Mouse (Mus musculus) NIH3T3 (cell line): Measurements from ENCODE around the gene Cnn1.
"Not testable (repeated sequence)": the region's sequence is repeated elsewhere in the genome, so short reads cannot be mapped to it uniquely, and the experiment has no call there.

Experiments used
- DNase-seq: peaks from one replicate; pipeline ENCODE4 v3.0.0-alpha.2; 2012; ENCODE audit warnings: low read depth

The Cnn1 gene

GRCm38 (mm10) chr9:22075778-22076177 is 23.2 kb upstream of the Cnn1 start:
- DNase-seq, result not testable (repeated sequence)

GRCm38 (mm10) chr9:22076223-22076622 is 22.8 kb upstream of the Cnn1 start:
- no peak for DNase-seq

GRCm38 (mm10) chr9:22084667-22085021 is 14.4 kb upstream of the Cnn1 start:
- DNase-seq, result no peak

- peak; percentile 95 for DNase-seq
These were observed 13.8 kb upstream of the Cnn1 start, which contains the start of gene Ecsit for GRCm38 (mm10) chr9:22085022-22085834. Gene Ecsit, minus strand, starts transcription at chr9:22085438.

- no peak for DNase-seq
These were observed 13.0 kb upstream of the Cnn1 start for GRCm38 (mm10) chr9:22086012-22086411.

GRCm38 (mm10) chr9:22087034-22087618 is 11.9 kb upstream of the Cnn1 start:
- peak; percentile 8 for DNase-seq

GRCm38 (mm10) chr9:22089281-22089680 is 9.7 kb upstream of the Cnn1 start:
- DNase-seq, result peak; percentile 11

GRCm38 (mm10) chr9:22089986-22090385 is 9.0 kb upstream of the Cnn1 start:
- peak; percentile 77 for DNase-seq

- no peak for DNase-seq
These were observed 6.3 kb upstream of the Cnn1 start for GRCm38 (mm10) chr9:22092746-22093145.

- DNase-seq, result peak; percentile 67
These were observed 3.1 kb upstream of the Cnn1 start for GRCm38 (mm10) chr9:22095854-22096307.

- DNase-seq, result no peak
These were observed 906 bp downstream of the Cnn1 start for GRCm38 (mm10) chr9:22099922-22100321.

GRCm38 (mm10) chr9:22108194-22108593 is 9.2 kb downstream of the Cnn1 start:
- DNase-seq, result no peak

GRCm38 (mm10) chr9:22115635-22116034 is 16.6 kb downstream of the Cnn1 start:
- DNase-seq, result no peak

- no peak for DNase-seq
These were observed 17.1 kb downstream of the Cnn1 start for GRCm38 (mm10) chr9:22116086-22116485.

- peak; percentile 96 for DNase-seq
These were observed 17.9 kb downstream of the Cnn1 start, which contains the start of gene Elof1 for GRCm38 (mm10) chr9:22116740-22117426. Gene Elof1, minus strand, starts transcription at chr9:22117172.

GRCm38 (mm10) chr9:22117754-22118456 is 18.9 kb downstream of the Cnn1 start:
- peak; percentile 83 for DNase-seq

- no peak for DNase-seq
These were observed 20.5 kb downstream of the Cnn1 start for GRCm38 (mm10) chr9:22119543-22119942.

- no peak for DNase-seq
These were observed 22.5 kb downstream of the Cnn1 start for GRCm38 (mm10) chr9:22121545-22121944.

- no peak for DNase-seq
These were observed 23.0 kb downstream of the Cnn1 start for GRCm38 (mm10) chr9:22122005-22122404.

GRCm38 (mm10) chr9:22123069-22123609 is 24.1 kb downstream of the Cnn1 start:
- DNase-seq, result no peak

GRCm38 (mm10) chr9:22124169-22124568 is 25.2 kb downstream of the Cnn1 start:
- DNase-seq, result no peak
